Mouse (Mus musculus): ENCODE measurements around the gene Sec14l3.
"Not testable (repeated sequence)": the region's sequence is repeated elsewhere in the genome, so short reads cannot be mapped to it uniquely, and the experiment has no call there.

DNA sequence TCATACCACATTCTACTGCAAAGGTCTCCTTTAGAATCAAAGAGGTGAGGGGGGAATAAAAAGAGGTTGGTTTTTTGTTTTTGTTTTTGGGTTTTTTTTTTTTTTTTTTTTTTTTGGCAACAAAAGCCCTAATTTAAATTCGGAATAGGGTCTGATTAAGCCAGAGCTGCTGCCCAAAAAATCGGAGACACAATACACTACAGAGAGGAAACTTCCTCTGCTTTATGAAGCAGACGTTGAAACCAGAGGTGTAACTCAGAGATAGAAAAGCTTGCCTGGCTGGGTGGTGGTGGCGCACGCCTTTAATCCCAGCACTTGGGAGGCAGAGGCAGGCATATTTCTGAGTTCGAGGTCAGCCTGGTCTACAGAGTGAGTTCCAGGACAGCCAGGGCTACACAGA is 49.9 kb downstream of the Sec14l3 start:
- TF ChIP-seq CTCF (IDR thresholded peaks at IDR 0.05; ENCODE audit: insufficient read depth, low read length); POLR2A (IDR thresholded peaks at IDR 0.05; ENCODE audit: borderline replicate concordance, extremely low read depth, low read depth, low read length): not testable (repeated sequence)

All from lung, adult 2 months (tissue).